10 mouse cellular contexts compared by ENCODE assay signal in the genomic region with DNA sequence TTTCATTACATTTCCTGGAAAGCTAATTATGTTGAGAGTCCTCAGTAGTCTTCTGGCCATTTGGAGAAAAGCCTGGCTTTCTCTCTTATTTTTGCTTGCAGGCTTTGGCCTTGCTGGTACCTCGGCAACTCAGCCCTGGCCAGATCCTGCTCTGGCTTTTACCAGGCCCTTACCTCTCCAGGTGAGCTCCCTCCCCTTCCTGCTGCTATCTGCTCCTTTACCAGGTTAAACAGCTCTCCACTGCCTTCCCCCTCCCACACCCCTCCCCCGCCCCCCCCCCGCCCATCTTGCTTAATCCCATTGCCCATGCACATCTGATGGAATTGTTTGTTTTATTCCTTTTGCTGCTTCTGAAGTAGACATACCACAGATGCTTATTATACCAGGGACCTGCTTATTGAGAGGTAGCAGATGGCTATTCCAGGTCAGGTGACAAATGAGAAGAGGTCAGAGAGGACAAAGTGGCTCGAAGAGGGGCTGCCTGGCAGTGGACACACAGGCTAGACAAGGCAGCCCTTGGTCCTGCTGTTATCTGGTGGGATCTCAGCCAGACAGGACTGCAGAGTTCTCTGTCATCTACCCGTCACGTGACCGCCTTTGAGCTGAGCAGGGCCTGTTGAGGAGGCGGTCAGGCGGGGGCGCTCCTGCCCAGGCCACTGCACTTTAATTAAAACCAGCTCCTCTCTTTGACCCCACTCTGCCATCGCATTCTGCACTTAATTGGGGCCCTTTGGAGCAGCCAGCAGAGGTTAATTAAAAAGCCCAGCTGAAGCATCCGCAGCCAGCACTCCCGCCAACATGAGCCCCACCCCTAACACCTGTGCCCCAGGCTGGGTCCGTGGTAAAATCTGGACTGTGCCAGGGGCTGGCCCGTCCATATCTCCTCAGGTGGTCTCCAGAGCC. TPM values are rescaled to one million over a fixed set of nuclear protein-coding genes. Genes with fewer than 3 reads are reported as not detected.
A peak's percentile ranks its signal among the peaks of the same experiment; 100 is the strongest.
DNase-seq lines count a peak whose midpoint lies in the region; ATAC-seq and TF ChIP-seq lines count a peak whose summit lies in the region.
"Had no signal": no experiment of that assay in that cellular context is flagged by ENCODE, and none has a peak within 500 bp of the region (broad histone marks: within the 10 kb centered on the region; RNA-seq: fewer than 3 reads in every experiment).

No protein-coding gene starts in this region.

- peak; percentile 73 for TF ChIP-seq CTCF in heart, adult 2 months (IDR thresholded peaks at IDR 0.05)

- H3K9ac ChIP-seq in heart, adult 2 months (ENCODE audit: low read depth, low read length) = no peak overlapping the region
- no peak overlapping the region for H3K9ac ChIP-seq in limb, embryonic 14.5 days (ENCODE audit: low read depth, low read length, severe bottlenecking)
- no peak overlapping the region for H3K9ac ChIP-seq in midbrain, embryonic 15.5 days
- H3K9ac ChIP-seq in stomach, embryonic 15.5 days = no peak overlapping the region

- no peak overlapping the region for H3K4me3 ChIP-seq in heart, adult 2 months
- no peak overlapping the region for H3K4me3 ChIP-seq in limb, embryonic 14.5 days (replicated peaks; ENCODE audit: low read length)
- no peak overlapping the region for H3K4me3 ChIP-seq in midbrain, embryonic 15.5 days
- H3K4me3 ChIP-seq in stomach, embryonic 15.5 days (replicated peaks) = no peak overlapping the region

- no peaks in the 10 kb centered on the region; the same call in 1 of the 2 replicates for H3K27me3 ChIP-seq in heart, adult 2 months (ENCODE audit: control insufficient read depth, insufficient read depth, low read length)
- H3K27me3 ChIP-seq in limb, embryonic 14.5 days (ENCODE audit: control insufficient read depth, insufficient read depth, low read length) = no peaks in the 10 kb centered on the region
- no peaks in the 10 kb centered on the region for H3K27me3 ChIP-seq in midbrain, embryonic 15.5 days (replicated peaks)
- 0 out of 2 replicates have a peak, but pooled peaks cover 7% of the 10 kb centered on the region for H3K27me3 ChIP-seq in stomach, embryonic 15.5 days (replicated peaks)
- H3K27me3 ChIP-seq: Patski had no signal

- DNase-seq in ovary, adult 18-20 months (ENCODE audit: low spot score) = peak; percentile 61
- DNase-seq in ovary, postnatal 10 days (ENCODE audit: low spot score) = no peak
- DNase-seq in embryo, embryonic 10 days (ENCODE audit: low spot score) = peak; percentile 89
- peak; percentile 59 to 68 for DNase-seq in heart, adult 2 months
- DNase-seq in kidney, adult 18-20 months = peak; percentile 69
- DNase-seq in limb, embryonic 14.5 days (ENCODE audit: low spot score) = peak; percentile 32

- TF ChIP-seq EP300 in heart, adult 2 months (IDR thresholded peaks at IDR 0.05; ENCODE audit: insufficient read depth, low read depth, low read length) = no peak

- intact Hi-C loops in heart, adult 2 months (cut with DNase I) = loop anchor here (1.0 to 5.0 kb wide), 2 partner anchors 55 to 244 kb away; no protein-coding TSS in a partner anchor

- no peaks in the 10 kb centered on the region for H3K36me3 ChIP-seq in heart, adult 2 months (ENCODE audit: control insufficient read depth, insufficient read depth, low read length)
- H3K36me3 ChIP-seq in limb, embryonic 14.5 days (ENCODE audit: control insufficient read depth, insufficient read depth, low read length) = no peaks in the 10 kb centered on the region
- no peaks in the 10 kb centered on the region for H3K36me3 ChIP-seq in midbrain, embryonic 15.5 days (replicated peaks)
- no peaks in the 10 kb centered on the region for H3K36me3 ChIP-seq in stomach, embryonic 15.5 days

- no peak for TF ChIP-seq POLR2A in heart, adult 2 months (IDR thresholded peaks at IDR 0.05; ENCODE audit: insufficient read depth, low read depth, low read length)
- TF ChIP-seq POLR2A in limb, embryonic 14.5 days (IDR thresholded peaks at IDR 0.05; ENCODE audit: borderline replicate concordance, extremely low read depth, insufficient read depth, insufficient read length) = no peak

- no peak for ATAC-seq in limb, embryonic 14.5 days (ENCODE audit: low FRiP score, low read depth)
- peak; percentile 70; the same call in 1 of the 2 replicates for ATAC-seq in midbrain, embryonic 15.5 days (replicated peaks)
- peak; percentile 79; the same call in 1 of the 2 replicates for ATAC-seq in stomach, embryonic 15.5 days (ENCODE audit: insufficient read depth, low FRiP score, low read depth)

- H3K4me2 ChIP-seq in limb, embryonic 14.5 days (replicated peaks; ENCODE audit: low read depth, low read length, severe bottlenecking) = no peak overlapping the region
- H3K4me2 ChIP-seq in midbrain, embryonic 15.5 days = no peak overlapping the region
- no peak overlapping the region for H3K4me2 ChIP-seq in stomach, embryonic 15.5 days

- peaks cover 1% of the 10 kb centered on the region; the same call in 1 of the 2 replicates for H3K4me1 ChIP-seq in heart, adult 2 months (ENCODE audit: control insufficient read depth, insufficient read depth, low read length)
- peaks cover 6% of the 10 kb centered on the region for H3K4me1 ChIP-seq in limb, embryonic 14.5 days (ENCODE audit: control insufficient read depth, insufficient read depth, low read length)
- peaks cover 5% of the 10 kb centered on the region for H3K4me1 ChIP-seq in midbrain, embryonic 15.5 days
- H3K4me1 ChIP-seq in stomach, embryonic 15.5 days = no peaks in the 10 kb centered on the region

- H3K79me2 ChIP-seq in heart, adult 2 months (replicated peaks; ENCODE audit: control insufficient read depth, insufficient read depth, low read length) = no peaks in the 10 kb centered on the region

- no peak overlapping the region for H3K27ac ChIP-seq in heart, adult 2 months
- H3K27ac ChIP-seq in limb, embryonic 14.5 days (replicated peaks; ENCODE audit: low read depth, low read length) = no peak overlapping the region
- no peak overlapping the region for H3K27ac ChIP-seq in midbrain, embryonic 15.5 days
- H3K27ac ChIP-seq in stomach, embryonic 15.5 days = no peak overlapping the region

- WGBS in heart, adult 2 months = 11% methylated on average over 15 of the region's 15 CpGs
- whole genome bisulfite sequencing in limb, embryonic 14.5 days = 4% methylated on average over 14 of the region's 15 CpGs
- 3% methylated on average over 14 of the region's 15 CpGs for WGBS in midbrain, embryonic 15.5 days
- 4% methylated on average over 14 of the region's 15 CpGs for WGBS in stomach, embryonic 15.5 days

- H3K9me3 ChIP-seq in limb, embryonic 14.5 days (ENCODE audit: control insufficient read depth, low read length) = no peaks in the 10 kb centered on the region
- no peaks in the 10 kb centered on the region for H3K9me3 ChIP-seq in midbrain, embryonic 15.5 days
- H3K9me3 ChIP-seq in stomach, embryonic 15.5 days = no peaks in the 10 kb centered on the region

RNA-seq across cellular contexts. Expression of a gene that starts 10.7 kb away (rescaled TPM):
- total RNA-seq in heart, adult 2 months (2021) = 100 to 1,000 TPM; 245 to 274 TPM
- polyA plus RNA-seq in heart, adult 2 months (2012; rRNA removed) = 345 and 383 TPM in 2 replicates
- 690 and 777 TPM in 2 replicates for polyA plus RNA-seq in limb, embryonic 14.5 days (2012; rRNA removed)
- 698 and 725 TPM in 2 replicates for polyA plus RNA-seq in limb, embryonic 14.5 days (2014; fragmentation: Nextera tagmentation; extraction: Ambion mirVana)
- 645 TPM in 2 replicates for polyA plus RNA-seq in midbrain, embryonic 15.5 days (2015; fragmentation: Nextera tagmentation; extraction: Ambion mirVana)
- polyA plus RNA-seq in stomach, embryonic 15.5 days (2015; fragmentation: Nextera tagmentation; extraction: Ambion mirVana) = 666 and 701 TPM in 2 replicates

RNA-seq across cellular contexts. Expression of a gene that starts 30.7 kb away (rescaled TPM):
- 1 to 10 TPM; 8.4 to 9.4 TPM for total RNA-seq in heart, adult 2 months (2021)
- 10.7 and 12.1 TPM in 2 replicates for polyA plus RNA-seq in heart, adult 2 months (2012; rRNA removed)
- 32.4 and 37.5 TPM in 2 replicates for polyA plus RNA-seq in limb, embryonic 14.5 days (2012; rRNA removed)
- 28.9 and 30.0 TPM in 2 replicates for polyA plus RNA-seq in limb, embryonic 14.5 days (2014; fragmentation: Nextera tagmentation; extraction: Ambion mirVana)
- 24.3 and 27.7 TPM in 2 replicates for polyA plus RNA-seq in midbrain, embryonic 15.5 days (2015; fragmentation: Nextera tagmentation; extraction: Ambion mirVana)
- 27.7 and 29.2 TPM in 2 replicates for polyA plus RNA-seq in stomach, embryonic 15.5 days (2015; fragmentation: Nextera tagmentation; extraction: Ambion mirVana)

RNA-seq across cellular contexts. Expression of a gene that starts 36.5 kb away (rescaled TPM):
- 100 to 1,000 TPM; 113 to 117 TPM for total RNA-seq in heart, adult 2 months (2021)
- 78.1 and 110 TPM in 2 replicates for polyA plus RNA-seq in heart, adult 2 months (2012; rRNA removed)
- polyA plus RNA-seq in limb, embryonic 14.5 days (2012; rRNA removed) = 38.8 and 51.1 TPM in 2 replicates
- 81.0 and 85.2 TPM in 2 replicates for polyA plus RNA-seq in limb, embryonic 14.5 days (2014; fragmentation: Nextera tagmentation; extraction: Ambion mirVana)
- polyA plus RNA-seq in midbrain, embryonic 15.5 days (2015; fragmentation: Nextera tagmentation; extraction: Ambion mirVana) = 89.8 and 93.2 TPM in 2 replicates
- 84.4 and 90.4 TPM in 2 replicates for polyA plus RNA-seq in stomach, embryonic 15.5 days (2015; fragmentation: Nextera tagmentation; extraction: Ambion mirVana)

RNA-seq across cellular contexts. Expression of a gene that starts 46.8 kb away (rescaled TPM):
- total RNA-seq in heart, adult 2 months (2021) = 100 to 1,000 TPM in 1 of 2 experiments, 10 to 100 TPM in 1; 97.5 to 113 TPM
- 120 and 127 TPM in 2 replicates for polyA plus RNA-seq in heart, adult 2 months (2012; rRNA removed)
- polyA plus RNA-seq in limb, embryonic 14.5 days (2012; rRNA removed) = 101 and 102 TPM in 2 replicates
- 126 and 129 TPM in 2 replicates for polyA plus RNA-seq in limb, embryonic 14.5 days (2014; fragmentation: Nextera tagmentation; extraction: Ambion mirVana)
- polyA plus RNA-seq in midbrain, embryonic 15.5 days (2015; fragmentation: Nextera tagmentation; extraction: Ambion mirVana) = 232 and 257 TPM in 2 replicates
- 115 and 121 TPM in 2 replicates for polyA plus RNA-seq in stomach, embryonic 15.5 days (2015; fragmentation: Nextera tagmentation; extraction: Ambion mirVana)

RNA-seq across cellular contexts. Expression of a gene that starts 51.8 kb away (rescaled TPM):
- total RNA-seq in heart, adult 2 months (2021) = not detected
- not detected in 2 replicates for polyA plus RNA-seq in heart, adult 2 months (2012; rRNA removed)
- 1.2 TPM in 2 replicates for polyA plus RNA-seq in limb, embryonic 14.5 days (2012; rRNA removed)
- polyA plus RNA-seq in limb, embryonic 14.5 days (2014; fragmentation: Nextera tagmentation; extraction: Ambion mirVana) = 1.3 and 1.7 TPM in 2 replicates
- 0.43 and 0.61 TPM in 2 replicates for polyA plus RNA-seq in midbrain, embryonic 15.5 days (2015; fragmentation: Nextera tagmentation; extraction: Ambion mirVana)
- polyA plus RNA-seq in stomach, embryonic 15.5 days (2015; fragmentation: Nextera tagmentation; extraction: Ambion mirVana) = 0.15 and 0.23 TPM in 2 replicates
- total RNA-seq: left cerebral cortex, postnatal 10 days had no signal
- polyA plus RNA-seq: Patski had no signal
